Mouse (Mus musculus) megakaryocyte, embryonic 14.5 days (primary cell): ENCODE data around the gene Tbc1d4.

Experiments used
- FLI1 ChIP-seq: IDR thresholded peaks from 2 replicates; pipeline ENCODE4 v1.6.1; 2012; ENCODE audit warnings: low read length, inconsistent platforms, mixed read lengths
- GATA1 ChIP-seq: IDR thresholded peaks from 3 replicates; pipeline ENCODE4 v1.6.1; 2012; ENCODE audit warnings: mixed read lengths, low read length, inconsistent platforms, borderline replicate concordance

GRCm38 (mm10) chr14:101501868-101502267, 107.1 kb downstream of the Tbc1d4 start:
- TF ChIP-seq GATA1 (no peak), FLI1 (no peak)
